Mouse (Mus musculus) erythroblast, embryonic 14.5 days (primary cell): Measurements from ENCODE around the gene Ccdc33. TPM values are rescaled to one million over a fixed set of nuclear protein-coding genes. Genes with fewer than 3 reads are reported as not detected.

ENCODE experiments used
- H3K27me3 ChIP-seq: 2 replicates; pipeline ENCODE4 v1.6.1; 2012; ENCODE audit warnings: inconsistent platforms; ENCODE audit not compliant: control insufficient read depth
- H3K36me3 ChIP-seq: 2 replicates; pipeline ENCODE4 v1.6.1; 2012; ENCODE audit warnings: mild to moderate bottlenecking, inconsistent platforms; ENCODE audit not compliant: control insufficient read depth
- H3K4me1 ChIP-seq: 2 replicates; pipeline ENCODE4 v1.6.1; 2012; ENCODE audit warnings: inconsistent platforms; ENCODE audit not compliant: control insufficient read depth
- H3K4me3 ChIP-seq: replicated peaks from 2 replicates; pipeline ENCODE3; 2012; ENCODE audit warnings: moderate library complexity, mild to moderate bottlenecking, inconsistent platforms
- H3K9me3 ChIP-seq: 2 replicates; pipeline ENCODE4 v1.6.1; 2012; ENCODE audit warnings: low read length, inconsistent platforms, mixed read lengths; ENCODE audit not compliant: control insufficient read depth
- GATA1 ChIP-seq: IDR thresholded peaks from 2 replicates; pipeline ENCODE4 v1.6.1; 2012; ENCODE audit warnings: low read length, inconsistent platforms, mixed read lengths
- TAL1 ChIP-seq: IDR thresholded peaks from 3 replicates; pipeline ENCODE4 v1.6.1; 2012; ENCODE audit warnings: low read length, inconsistent platforms, mixed read lengths
- polyA plus RNA-seq: library from polyadenylated mRNA; stranded (reverse); fragments of >175 nt; gene quantifications from 2 replicates; pipeline ENCODE4 v1.2.3, GENCODE M21; 2012

Gene Ccdc33
- polyA plus RNA-seq, 1 experiment, result not detected

- H3K9me3 ChIP-seq, result no peaks in the 10 kb centered on the region
- no peak overlapping the region for H3K4me3 ChIP-seq
- 0 out of 2 replicates have a peak, but pooled peaks cover 2% of the 10 kb centered on the region for H3K27me3 ChIP-seq
- H3K4me1 ChIP-seq, result no peaks in the 10 kb centered on the region; the same call in 1 of the 2 replicates
- TF ChIP-seq TAL1 (no peak), GATA1 (no peak)
- no peaks in the 10 kb centered on the region for H3K36me3 ChIP-seq
These were observed 57.7 kb downstream of the Ccdc33 start for GRCm38 (mm10) chr9:58060677-58061667.

- Histone ChIP-seq H3K9me3 (no peaks in the 10 kb centered on the region), H3K36me3 (no peaks in the 10 kb centered on the region), H3K27me3 (0 out of 2 replicates have a peak, but pooled peaks cover 2% of the 10 kb centered on the region), H3K4me3 (no peak overlapping the region), H3K4me1 (no peaks in the 10 kb centered on the region; the same call in 1 of the 2 replicates)
- TF ChIP-seq TAL1, result no peak
- TF ChIP-seq GATA1, result no peak
These were observed 58.7 kb downstream of the Ccdc33 start for GRCm38 (mm10) chr9:58059920-58060319.

- Histone ChIP-seq H3K4me1 (no peaks in the 10 kb centered on the region), H3K9me3 (no peaks in the 10 kb centered on the region), H3K36me3 (no peaks in the 10 kb centered on the region), H3K27me3 (0 out of 2 replicates have a peak, but pooled peaks cover under 1% of the 10 kb centered on the region), H3K4me3 (no peak overlapping the region)
- TF ChIP-seq GATA1 (no peak), TAL1 (no peak)
These were observed 63.0 kb downstream of the Ccdc33 start for GRCm38 (mm10) chr9:58055666-58056065.

GRCm38 (mm10) chr9:58054032-58054431 lies 64.6 kb downstream of the Ccdc33 start:
- no peaks in the 10 kb centered on the region for H3K4me1 ChIP-seq
- TF ChIP-seq TAL1 (no peak), GATA1 (no peak)
- no peaks in the 10 kb centered on the region for H3K9me3 ChIP-seq
- no peaks in the 10 kb centered on the region for H3K36me3 ChIP-seq
- no peaks in the 10 kb centered on the region for H3K27me3 ChIP-seq
- H3K4me3 ChIP-seq, result no peak overlapping the region

GRCm38 (mm10) chr9:58053544-58053943 lies 65.1 kb downstream of the Ccdc33 start:
- H3K9me3 ChIP-seq, result no peaks in the 10 kb centered on the region
- no peaks in the 10 kb centered on the region for H3K4me1 ChIP-seq
- H3K36me3 ChIP-seq, result no peaks in the 10 kb centered on the region
- H3K4me3 ChIP-seq, result no peak overlapping the region
- no peaks in the 10 kb centered on the region for H3K27me3 ChIP-seq
- TF ChIP-seq TAL1 (no peak), GATA1 (no peak)

GRCm38 (mm10) chr9:58053102-58053501 lies 65.5 kb downstream of the Ccdc33 start:
- Histone ChIP-seq H3K36me3 (no peaks in the 10 kb centered on the region), H3K4me3 (no peak overlapping the region), H3K9me3 (no peaks in the 10 kb centered on the region), H3K4me1 (no peaks in the 10 kb centered on the region), H3K27me3 (no peaks in the 10 kb centered on the region)
- TF ChIP-seq GATA1 (no peak), TAL1 (no peak)

- Histone ChIP-seq H3K27me3 (0 out of 2 replicates have a peak, but pooled peaks cover 4% of the 10 kb centered on the region), H3K4me1 (no peaks in the 10 kb centered on the region), H3K9me3 (no peaks in the 10 kb centered on the region), H3K4me3 (no peak overlapping the region), H3K36me3 (no peaks in the 10 kb centered on the region)
- TF ChIP-seq TAL1 (no peak), GATA1 (no peak)
These were observed 66.7 kb downstream of the Ccdc33 start for GRCm38 (mm10) chr9:58051937-58052336.

- Histone ChIP-seq H3K4me3 (no peak overlapping the region), H3K9me3 (no peaks in the 10 kb centered on the region), H3K27me3 (peaks cover 4% of the 10 kb centered on the region; the same call in 1 of the 2 replicates), H3K36me3 (no peaks in the 10 kb centered on the region), H3K4me1 (no peaks in the 10 kb centered on the region)
- TF ChIP-seq GATA1 (no peak), TAL1 (no peak)
These were observed 68.8 kb downstream of the Ccdc33 start for GRCm38 (mm10) chr9:58049861-58050260.

- no peak overlapping the region for H3K4me3 ChIP-seq
- TF ChIP-seq TAL1 (no peak), GATA1 (no peak)
- peaks cover 4% of the 10 kb centered on the region; the same call in 1 of the 2 replicates for H3K27me3 ChIP-seq
- no peaks in the 10 kb centered on the region for H3K36me3 ChIP-seq
- H3K9me3 ChIP-seq, result no peaks in the 10 kb centered on the region
- no peaks in the 10 kb centered on the region for H3K4me1 ChIP-seq
These were observed 69.4 kb downstream of the Ccdc33 start for GRCm38 (mm10) chr9:58049186-58049585.
